Mouse (Mus musculus) CH12.LX (cell line): Measurements from ENCODE around the gene Grip1. TPM values are rescaled to one million over a fixed set of nuclear protein-coding genes. Genes with fewer than 3 reads are reported as not detected.

Experiments
- DNase-seq: peaks from one replicate; pipeline ENCODE4 v3.0.0-alpha.2; 2013; ENCODE audit errors: extremely low read depth
- H3K27ac ChIP-seq: 2 replicates; pipeline ENCODE4 v1.5.1; 2012; ENCODE audit warnings: low read depth, mild to moderate bottlenecking, control low read depth, moderate library complexity; ENCODE audit not compliant: insufficient read depth
- H3K27me3 ChIP-seq: replicated peaks from 2 replicates; pipeline ENCODE3; 2012; ENCODE audit warnings: inconsistent platforms
- H3K36me3 ChIP-seq, 2 experiments: replicated peaks in 1 of 2; 2 replicates each; pipeline versions ENCODE3 to v1.6.1; 2012; ENCODE audit warnings: inconsistent platforms in 1 of 2, low read length in 1 of 2, mild to moderate bottlenecking in 1 of 2, mixed read lengths in 1 of 2, moderate library complexity in 1 of 2; ENCODE audit not compliant: control insufficient read depth in 1 of 2, insufficient read depth in 1 of 2
- H3K4me1 ChIP-seq, 2 experiments: 2 replicates each; pipeline ENCODE4 v1.6.1; 2012; ENCODE audit warnings: inconsistent platforms in 1 of 2, moderate library complexity in 1 of 2; ENCODE audit not compliant: insufficient read depth in 2 of 2, control insufficient read depth in 1 of 2
- H3K4me2 ChIP-seq: 2 replicates; pipeline ENCODE4 v1.6.1; 2012; ENCODE audit warnings: low read depth, mild to moderate bottlenecking, control low read depth; ENCODE audit not compliant: poor library complexity, insufficient read depth, severe bottlenecking
- H3K4me3 ChIP-seq, 3 experiments: fragments of 150-350 bp in 1 of 3; sonication (generic) in 1 of 3; replicated peaks in 1 of 3; 2 replicates each; pipeline versions ENCODE3 to v1.5.1; 2011 to 2012; ENCODE audit warnings: low read depth in 2 of 3, low read length in 2 of 3, mild to moderate bottlenecking in 2 of 3, moderate library complexity in 2 of 3, control low read depth in 1 of 3, improper control_type of control experiment in 1 of 3, inconsistent platforms in 1 of 3, mixed read lengths in 1 of 3; ENCODE audit not compliant: poor library complexity in 1 of 3
- H3K79me2 ChIP-seq: replicated peaks from 2 replicates; pipeline ENCODE4 v1.6.1; 2012; ENCODE audit warnings: mild to moderate bottlenecking, moderate library complexity; ENCODE audit not compliant: control insufficient read depth, poor library complexity, insufficient read depth, severe bottlenecking; ENCODE audit errors: extremely low read depth
- H3K9ac ChIP-seq: 2 replicates; pipeline ENCODE4 v1.6.1; 2012; ENCODE audit warnings: low read depth, mild to moderate bottlenecking, control low read depth, moderate library complexity; ENCODE audit not compliant: insufficient read depth
- H3K9me3 ChIP-seq: replicated peaks from 2 replicates; pipeline ENCODE3; 2012; ENCODE audit warnings: low read length, inconsistent platforms, mixed read lengths
- BHLHE40 ChIP-seq: IDR thresholded peaks from 2 replicates; pipeline ENCODE4 v1.6.1; 2011; ENCODE audit warnings: mild to moderate bottlenecking, low read depth, low read length, improper control_type of control experiment
- CHD1 ChIP-seq: IDR thresholded peaks from 2 replicates; pipeline ENCODE4 v1.6.1; 2012; ENCODE audit warnings: low read depth, low read length, improper control_type of control experiment, inconsistent platforms
- CHD2 ChIP-seq: IDR thresholded peaks from 2 replicates; pipeline ENCODE4 v1.6.1; 2011; ENCODE audit warnings: low read length, improper control_type of control experiment
- CTCF ChIP-seq, 2 experiments: IDR thresholded peaks in 1 of 2; conservative IDR thresholded peaks in 1 of 2; 2 replicates each; pipeline ENCODE4 v1.5.1; 2011 to 2012; ENCODE audit warnings: low read depth in 2 of 2, low read length in 2 of 2, improper control_type of control experiment in 1 of 2, inconsistent platforms in 1 of 2, mild to moderate bottlenecking in 1 of 2, moderate library complexity in 1 of 2
- HCFC1 ChIP-seq: IDR thresholded peaks from 2 replicates; pipeline ENCODE4 v1.6.1; 2012; ENCODE audit warnings: low read depth, mild to moderate bottlenecking, inconsistent platforms, low read length, improper control_type of control experiment
- KAT2A ChIP-seq: IDR thresholded peaks from 2 replicates; pipeline ENCODE4 v1.6.1; 2012; ENCODE audit warnings: low read length, improper control_type of control experiment, inconsistent platforms; ENCODE audit not compliant: insufficient replicate concordance
- MAFK ChIP-seq: IDR thresholded peaks from 2 replicates; pipeline ENCODE4 v1.6.1; 2011; ENCODE audit warnings: low read length, improper control_type of control experiment; ENCODE audit not compliant: insufficient replicate concordance
- MYC ChIP-seq: IDR thresholded peaks from 2 replicates; pipeline ENCODE4 v1.6.1; 2011; ENCODE audit warnings: low read depth, mild to moderate bottlenecking, improper control_type of control experiment, low read length
- NRF1 ChIP-seq: IDR thresholded peaks from 2 replicates; pipeline ENCODE4 v1.6.1; 2014; ENCODE audit warnings: low read depth, mild to moderate bottlenecking, inconsistent platforms, low read length, improper control_type of control experiment, moderate library complexity
- PAX5 ChIP-seq: IDR thresholded peaks from 2 replicates; pipeline ENCODE4 v1.6.1; 2012; ENCODE audit warnings: low read length, inconsistent platforms, mixed read lengths
- RAD21 ChIP-seq: IDR thresholded peaks from 2 replicates; pipeline ENCODE4 v1.6.1; 2011; ENCODE audit warnings: low read depth, mild to moderate bottlenecking, low read length, improper control_type of control experiment, moderate library complexity
- SIN3A ChIP-seq: IDR thresholded peaks from 2 replicates; pipeline ENCODE4 v1.6.1; 2012; ENCODE audit warnings: low read length, improper control_type of control experiment, inconsistent platforms
- USF2 ChIP-seq: conservative IDR thresholded peaks from 2 replicates; pipeline ENCODE4 v1.6.1; 2011; ENCODE audit warnings: low read depth, low read length, improper control_type of control experiment
- ZC3H11A ChIP-seq: IDR thresholded peaks from 2 replicates; pipeline ENCODE4 v1.6.1; 2012; ENCODE audit warnings: low read depth, mild to moderate bottlenecking, inconsistent platforms, low read length, improper control_type of control experiment
- ZMIZ1 ChIP-seq: IDR thresholded peaks from 2 replicates; pipeline ENCODE4 v1.6.1; 2012; ENCODE audit warnings: low read depth, mild to moderate bottlenecking, inconsistent platforms, low read length, improper control_type of control experiment
- dilution Hi-C: fragments of 300-500 bp; cut with MboI; formaldehyde crosslinking; loops from 2 replicates; pipeline ENCODE4 v1.14.3; 2020; ENCODE audit warnings: low sequenced_read_pairs; ENCODE audit not compliant: extremely low pct_unique_long_range_greater_than_20kb, extremely low pct_ligation_motif_present
- in situ Hi-C: fragments of 300-500 bp; cut with MboI; formaldehyde crosslinking; loops from 3 replicates; pipeline ENCODE4 v1.14.3; 2019; ENCODE audit warnings: low sequenced_read_pairs, low pct_ligation_motif_present, low pct_unique_long_range_greater_than_20kb, mixed read lengths
- polyA plus RNA-seq: library from polyadenylated mRNA; unstranded; fragments of >175 nt; gene quantifications from 2 replicates; pipeline ENCODE4 v1.2.1, GENCODE M21; 2012; ENCODE audit warnings: low read depth; ENCODE audit not compliant: insufficient read length
- total RNA-seq, 2 experiments: library from RNA; depleted of rRNA; stranded (reverse); fragments of 300-350 nt in 1 of 2; fragments of >200 nt in 1 of 2; gene quantifications; 2 replicates each; pipeline ENCODE4 v1.2.3; 2012 to 2014

Grip1 gene
- total and polyA plus RNA-seq, 3 experiments = 0.09 to 0.33 (median 0.13) TPM

GRCm38 (mm10) chr10:119756271-119756670 lies 302.6 kb downstream of the Grip1 start:
- no peak overlapping the region for H3K27ac ChIP-seq
- no peak for DNase-seq
- no peak overlapping the region for H3K4me3 ChIP-seq
- dilution Hi-C loops = no loop called here
- H3K4me1 ChIP-seq = peaks cover 3 to 8% of the 10 kb centered on the region in 2 experiments
- H3K36me3 ChIP-seq = no peaks in the 10 kb centered on the region
- in situ Hi-C loops = no loop called here
- H3K9ac ChIP-seq = no peak overlapping the region
- no peak overlapping the region for H3K4me2 ChIP-seq
- no peaks in the 10 kb centered on the region for H3K79me2 ChIP-seq
- H3K9me3 ChIP-seq = no peaks in the 10 kb centered on the region
- no peaks in the 10 kb centered on the region for H3K27me3 ChIP-seq
- TF ChIP-seq CHD2 = no peak
- no peak for TF ChIP-seq CHD1
- no peak for TF ChIP-seq MAFK
- no peak for TF ChIP-seq NRF1
- TF ChIP-seq BHLHE40 = no peak
- no peak for TF ChIP-seq RAD21
- TF ChIP-seq HCFC1 = no peak
- TF ChIP-seq SIN3A = no peak
- TF ChIP-seq ZC3H11A = no peak
- TF ChIP-seq CTCF (conservative IDR thresholded peaks at IDR 0.05 in 1 of 2, IDR thresholded peaks at IDR 0.05 in 1 of 2; ENCODE audit: low read depth in 2 of 2, low read length in 2 of 2) = no peak
- no peak for TF ChIP-seq ZMIZ1
- no peak for TF ChIP-seq PAX5
- TF ChIP-seq USF2 = no peak

GRCm38 (mm10) chr10:119757219-119757618 lies 303.6 kb downstream of the Grip1 start:
- no peak for TF ChIP-seq MYC
- no peak for TF ChIP-seq KAT2A
- TF ChIP-seq MAFK = 0 out of 2 replicates have a peak, but pooled peaks have one; percentile 8
- no peak for TF ChIP-seq BHLHE40
- dilution Hi-C loops (no loop called here), in situ Hi-C loops (no loop called here)
- H3K36me3 ChIP-seq = no peaks in the 10 kb centered on the region
- H3K27me3 ChIP-seq = no peaks in the 10 kb centered on the region
- H3K4me1 ChIP-seq = peaks cover 3 to 4% of the 10 kb centered on the region in 2 experiments
- H3K9me3 ChIP-seq = no peaks in the 10 kb centered on the region
- H3K4me2 ChIP-seq = no peak overlapping the region
- H3K79me2 ChIP-seq = no peaks in the 10 kb centered on the region
- no peak overlapping the region for H3K4me3 ChIP-seq
- H3K9ac ChIP-seq = no peak overlapping the region
- no peak for DNase-seq
- no peak overlapping the region for H3K27ac ChIP-seq
